Mouse (Mus musculus) layer of hippocampus, postnatal 14 days (tissue): ENCODE data around the gene Nefh. TPM values are rescaled to one million over a fixed set of nuclear protein-coding genes. Genes with fewer than 3 reads are reported as not detected.
A peak's percentile ranks its signal among the peaks of the same experiment; 100 is the strongest.

Experiments
- DNase-seq, 2 experiments: peaks; one replicate each; pipeline ENCODE4 v3.0.0; 2021 to 2022; ENCODE audit warnings: low spot score in 2 of 2, mixed read lengths in 1 of 2
- long read RNA-seq, 2 experiments: library from polyadenylated mRNA; stranded (forward); transcript quantifications; one replicate each; pipeline ENCODE4 v2.0.0; 2021
- total RNA-seq, 2 experiments: library from RNA; stranded (reverse); gene quantifications; 2 replicates each; pipeline ENCODE4 v1.2.3; 2021

Gene Nefh
- 10 to 100 TPM; 52.0 to 59.9 TPM for total RNA-seq
- long read RNA-seq, experiment 1, transcript Nefh-201 (4 exons, 3,994 nt) = major isoform, 40 of 42 reads
- long read RNA-seq, experiment 1, partial matches to known transcripts = 2 of 42 reads
- long read RNA-seq, experiment 1, other reads (novel, unspliced or antisense) = 0 of 42 reads
- long read RNA-seq, experiment 2, transcript Nefh-201 (4 exons, 3,994 nt) = major isoform, 42 of 52 reads
- long read RNA-seq, experiment 2, partial matches to known transcripts = 1 of 52 reads
- long read RNA-seq, experiment 2, other reads (novel, unspliced or antisense) = 9 of 52 reads

GRCm38 (mm10) chr11:4947813-4948174 is at the start of gene Nefh:
Gene Nefh, minus strand, starts transcription at chr11:4948064.
- no peak for DNase-seq

GRCm38 (mm10) chr11:4996621-4997199 is 48.8 kb upstream of the Nefh start:
- DNase-seq = no peak

GRCm38 (mm10) chr11:4995676-4996075 is 47.8 kb upstream of the Nefh start:
- no peak for DNase-seq

- no peak for DNase-seq
Measured at GRCm38 (mm10) chr11:4992471-4992870, 44.6 kb upstream of the Nefh start.

GRCm38 (mm10) chr11:4989187-4989586 is 41.3 kb upstream of the Nefh start:
- no peak for DNase-seq

GRCm38 (mm10) chr11:4987487-4987852 is 39.6 kb upstream of the Nefh start:
- no peak for DNase-seq

- peak; percentile 75 to 84 for DNase-seq
Measured at GRCm38 (mm10) chr11:4986695-4987486, 39.0 kb upstream of the Nefh start, which contains the start of gene Ap1b1. Gene Ap1b1, plus strand, starts transcription at chr11:4986824.

- DNase-seq = no peak
Measured at GRCm38 (mm10) chr11:4984799-4985198, 36.9 kb upstream of the Nefh start.

GRCm38 (mm10) chr11:4984249-4984648 is 36.4 kb upstream of the Nefh start:
- peak in 1 of 2 experiments; percentile 65 for DNase-seq

- no peak for DNase-seq
Measured at GRCm38 (mm10) chr11:4983538-4983937, 35.7 kb upstream of the Nefh start.

- DNase-seq = no peak
Measured at GRCm38 (mm10) chr11:4983010-4983409, 35.1 kb upstream of the Nefh start.

GRCm38 (mm10) chr11:4975623-4976022 is 27.8 kb upstream of the Nefh start:
- DNase-seq = no peak

GRCm38 (mm10) chr11:4974376-4975122 is 26.7 kb upstream of the Nefh start:
- no peak for DNase-seq

- DNase-seq = no peak
Measured at GRCm38 (mm10) chr11:4973871-4974256, 26.0 kb upstream of the Nefh start.

- peak; percentile 34 to 67 for DNase-seq
Measured at GRCm38 (mm10) chr11:4972967-4973870, 25.4 kb upstream of the Nefh start.

GRCm38 (mm10) chr11:4968376-4968775 is 20.5 kb upstream of the Nefh start:
- no peak for DNase-seq

- DNase-seq = no peak
Measured at GRCm38 (mm10) chr11:4967549-4967948, 19.7 kb upstream of the Nefh start.

- DNase-seq = no peak
Measured at GRCm38 (mm10) chr11:4966888-4967287, 19.0 kb upstream of the Nefh start.

- DNase-seq = no peak
Measured at GRCm38 (mm10) chr11:4966325-4966724, 18.5 kb upstream of the Nefh start.

- DNase-seq = no peak
Measured at GRCm38 (mm10) chr11:4963099-4963808, 15.4 kb upstream of the Nefh start.
